Mouse (Mus musculus): ENCODE results near the gene Cacng5.

Cacng5 gene

DNA sequence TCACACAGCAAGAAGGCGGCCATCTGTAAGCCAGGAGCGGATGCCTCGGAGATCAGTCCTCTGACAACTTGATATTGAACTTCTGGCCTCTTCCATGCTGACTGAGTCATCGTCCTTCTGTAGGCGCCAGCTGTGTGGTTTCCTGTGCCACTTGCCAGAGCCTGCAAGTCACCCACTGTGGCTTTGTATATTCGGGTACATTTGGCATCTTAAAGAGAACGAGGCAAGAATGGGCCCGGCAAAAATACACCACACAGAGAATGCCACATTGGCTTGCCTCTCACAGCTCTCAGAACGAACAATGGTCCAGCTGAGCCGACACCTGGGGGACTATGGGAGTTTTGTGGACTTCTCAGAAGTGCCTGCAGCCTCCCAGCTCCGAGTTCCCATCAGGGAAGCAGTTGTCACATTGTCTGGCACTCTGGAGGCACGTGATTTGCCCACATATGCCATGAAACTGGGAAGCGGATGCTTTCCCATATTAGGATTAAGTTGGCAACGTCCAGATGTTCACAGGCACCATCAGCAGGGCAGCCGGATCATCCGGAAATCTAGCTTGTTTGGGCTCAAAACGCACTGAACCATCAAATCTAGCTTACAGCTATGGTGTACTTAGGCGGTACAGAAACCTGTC is 38.9 kb downstream of the Cacng5 start:
- DNase-seq = no peak

DNA sequence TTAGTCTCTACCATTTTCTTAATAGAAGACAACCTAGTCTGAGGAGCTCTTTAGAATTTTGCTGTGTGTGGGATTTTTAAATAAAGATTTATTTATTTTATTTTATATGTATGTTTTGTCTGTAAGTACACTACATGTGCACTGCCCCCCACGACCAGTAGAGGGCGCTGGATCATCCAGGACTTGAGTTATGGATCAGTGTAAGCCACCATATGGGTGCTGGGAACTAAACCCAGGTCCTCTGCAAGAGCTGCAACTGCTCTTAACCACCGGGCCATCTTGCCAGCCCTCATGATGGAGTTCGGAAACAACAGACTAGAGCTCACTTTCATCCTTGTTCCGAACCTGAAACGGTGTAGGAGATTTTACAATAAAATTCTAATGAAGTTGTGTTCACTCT is 42.1 kb downstream of the Cacng5 start:
- DNase-seq = no peak

DNA sequence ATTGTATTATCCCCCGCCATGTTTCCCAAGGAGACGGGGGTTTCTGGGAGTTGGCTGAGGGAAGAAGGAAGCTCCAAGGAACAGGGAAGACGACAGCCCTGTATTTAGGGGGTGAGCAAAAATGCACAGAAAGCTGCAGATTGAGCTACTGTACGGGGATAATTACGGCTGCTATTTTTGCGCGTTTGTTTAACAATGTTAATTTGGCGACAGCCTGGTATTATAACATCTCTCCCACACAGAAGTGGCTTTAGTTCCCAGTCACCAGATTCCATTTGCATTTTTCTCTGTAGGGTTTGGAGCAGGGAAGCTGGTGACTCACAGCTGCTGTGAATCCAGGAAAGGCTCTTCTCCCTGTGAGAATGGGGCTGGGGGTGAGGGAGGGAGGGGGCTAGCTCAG is 47.3 kb downstream of the Cacng5 start:
- DNase-seq = no peak

DNA sequence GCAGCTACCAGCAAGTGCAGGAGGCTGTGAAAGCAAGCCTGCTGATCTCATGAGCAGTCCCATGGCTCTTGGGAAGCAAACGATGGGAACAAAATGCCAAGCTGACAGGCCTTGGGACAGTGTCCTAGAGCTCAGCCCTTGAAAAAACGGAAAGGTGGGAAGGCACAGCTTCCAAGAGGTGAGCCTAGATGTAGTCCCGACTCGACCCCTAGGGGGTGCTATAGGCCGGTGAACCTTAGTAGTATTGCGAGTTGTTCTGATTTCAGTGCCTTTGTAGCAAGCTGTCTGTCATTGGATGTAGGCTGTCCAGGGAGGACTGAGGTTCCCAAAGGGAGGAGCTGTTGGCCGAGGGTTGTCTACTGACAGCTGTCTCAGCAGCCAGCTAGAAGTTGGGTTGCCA is 49.7 kb downstream of the Cacng5 start:
- peak; percentile 90 to 97 for DNase-seq

DNA sequence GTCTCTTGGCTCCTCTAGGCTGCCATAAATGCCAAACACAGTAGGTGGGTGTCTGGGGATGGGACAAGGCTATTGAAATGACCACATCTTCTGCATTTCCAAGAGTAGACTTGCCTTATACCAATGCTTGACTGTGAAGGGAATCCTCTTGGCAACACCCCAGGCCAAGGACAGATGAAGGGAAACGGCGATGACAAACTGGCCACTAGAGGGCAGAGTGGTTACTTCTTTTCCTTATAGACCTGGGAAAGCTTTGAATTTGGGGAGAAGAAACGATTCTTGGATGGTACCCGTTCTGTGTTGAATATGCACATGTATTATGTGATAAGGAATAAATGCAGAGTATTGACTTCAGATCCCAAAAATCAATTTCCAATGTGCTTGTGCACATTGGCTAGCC is 50.8 kb downstream of the Cacng5 start:
- DNase-seq = peak; percentile 93 to 96

DNA sequence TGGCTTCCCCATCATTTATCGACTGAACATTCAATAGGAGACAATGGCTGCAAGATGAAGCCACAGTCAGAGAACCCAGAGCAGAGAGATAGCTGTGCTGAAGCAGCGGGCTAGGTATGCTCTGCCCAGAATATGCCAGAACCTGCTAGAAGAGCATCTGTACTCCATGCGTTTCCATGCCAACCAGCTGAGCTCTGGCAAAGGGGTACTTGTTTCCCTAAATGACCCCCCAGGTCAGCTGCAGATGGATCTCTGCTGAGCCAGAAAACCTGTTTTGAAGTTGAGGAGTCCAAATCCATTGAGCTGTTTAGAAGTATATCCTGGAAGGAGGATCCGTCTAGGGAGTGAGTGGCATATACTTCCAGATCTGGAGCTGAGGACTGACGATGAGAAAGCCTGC is 53.1 kb downstream of the Cacng5 start:
- DNase-seq = peak; percentile 54 to 72

DNA sequence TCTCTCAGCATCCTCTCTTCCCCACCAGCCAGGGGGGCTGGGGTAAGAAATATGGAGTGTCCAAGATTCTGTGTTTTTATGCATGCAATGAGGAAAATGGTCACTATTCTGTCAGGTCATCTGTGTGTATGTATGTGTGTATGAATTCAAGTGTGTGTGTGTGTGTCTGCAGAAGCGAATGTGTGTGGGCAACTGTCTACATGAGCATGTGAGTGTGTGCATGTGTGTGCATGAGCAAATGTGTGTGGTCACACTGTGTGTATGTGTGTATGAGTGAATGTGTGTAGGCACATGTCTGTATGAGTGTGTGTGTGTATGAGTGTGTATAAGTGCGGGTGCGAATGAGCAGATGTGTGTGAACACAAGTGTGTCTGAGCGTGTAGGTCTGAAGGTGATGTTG is 55.0 kb downstream of the Cacng5 start:
- DNase-seq = no peak

DNA sequence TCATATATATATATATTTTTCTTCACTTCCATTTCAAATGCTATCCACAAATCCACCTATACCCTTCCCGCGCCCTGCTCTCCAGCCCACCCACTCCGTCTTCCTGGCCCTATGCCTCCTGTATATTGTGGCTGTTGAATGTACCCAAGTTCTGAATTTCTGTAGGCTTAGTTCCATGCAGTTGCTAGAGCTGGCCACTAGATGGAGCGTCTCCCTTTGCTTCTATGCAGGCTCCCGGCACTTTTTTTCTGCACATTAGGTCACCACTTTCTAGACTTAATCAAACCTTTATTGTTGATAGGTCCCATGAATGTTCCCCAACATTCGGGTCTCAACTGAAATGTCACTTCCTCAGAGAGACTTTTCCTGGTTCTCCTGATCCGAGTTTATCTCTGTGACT is 55.6 kb downstream of the Cacng5 start:
- DNase-seq = peak; percentile 77 to 78

DNA sequence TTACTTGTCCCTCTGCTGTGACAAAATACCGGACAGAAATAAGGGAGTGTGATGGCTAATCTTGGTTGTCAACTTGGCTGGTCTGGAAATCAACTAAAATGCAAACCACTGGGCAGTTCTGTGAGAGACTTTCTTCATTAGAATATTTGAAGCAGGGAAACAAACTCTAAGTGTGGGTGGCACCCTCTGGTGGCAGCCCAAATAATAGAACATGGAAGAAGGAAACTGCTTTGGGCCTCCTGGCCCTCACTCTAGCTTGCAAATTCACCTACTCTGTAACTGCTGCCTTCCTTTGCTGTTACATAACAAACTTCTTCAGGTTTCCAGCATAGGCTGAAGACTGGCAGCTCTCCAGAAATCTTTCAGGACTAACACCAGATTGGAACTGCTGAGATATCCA is 61.8 kb downstream of the Cacng5 start:
- peak; percentile 83 for DNase-seq

DNA sequence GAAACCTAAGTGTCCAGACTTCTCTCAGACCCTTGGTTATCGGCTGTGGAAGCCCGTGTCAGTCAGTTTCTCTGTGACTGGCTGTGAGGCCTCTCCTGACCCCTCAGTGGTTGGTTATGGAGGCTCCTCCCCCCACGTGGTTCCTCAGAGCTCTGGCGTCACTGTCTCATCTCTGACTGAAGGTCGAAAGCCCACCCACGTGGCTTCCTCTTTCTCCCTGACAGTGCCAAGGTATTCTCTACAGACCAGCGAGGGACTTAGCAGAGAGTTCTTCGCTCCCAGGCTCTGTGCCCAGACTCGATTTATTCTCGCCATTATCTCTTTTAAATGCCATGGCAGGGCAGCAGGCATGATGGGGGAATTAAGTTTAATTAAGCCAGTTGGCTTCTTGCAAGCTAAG is 65.2 kb downstream of the Cacng5 start:
- peak; percentile 53 to 71 for DNase-seq

DNA sequence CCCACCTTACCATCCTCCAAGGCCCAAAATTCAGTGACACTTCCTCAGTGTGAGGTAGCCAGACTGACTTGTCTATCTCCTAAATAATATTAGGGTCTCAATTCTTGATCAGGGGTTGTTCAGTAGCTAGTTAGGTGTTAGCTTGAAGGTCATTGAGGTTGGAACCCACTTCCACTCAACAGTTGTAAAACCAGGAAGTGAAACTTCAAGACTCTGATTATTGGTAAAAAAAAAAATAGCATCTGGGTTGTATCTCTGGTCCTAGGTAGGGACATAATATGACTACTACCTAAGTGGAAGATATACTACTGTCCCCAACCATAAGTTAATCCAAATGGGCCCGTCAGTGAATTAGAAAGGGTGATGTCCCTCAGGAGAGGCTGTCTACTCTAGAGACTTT is 70.7 kb downstream of the Cacng5 start:
- no peak for DNase-seq

DNA sequence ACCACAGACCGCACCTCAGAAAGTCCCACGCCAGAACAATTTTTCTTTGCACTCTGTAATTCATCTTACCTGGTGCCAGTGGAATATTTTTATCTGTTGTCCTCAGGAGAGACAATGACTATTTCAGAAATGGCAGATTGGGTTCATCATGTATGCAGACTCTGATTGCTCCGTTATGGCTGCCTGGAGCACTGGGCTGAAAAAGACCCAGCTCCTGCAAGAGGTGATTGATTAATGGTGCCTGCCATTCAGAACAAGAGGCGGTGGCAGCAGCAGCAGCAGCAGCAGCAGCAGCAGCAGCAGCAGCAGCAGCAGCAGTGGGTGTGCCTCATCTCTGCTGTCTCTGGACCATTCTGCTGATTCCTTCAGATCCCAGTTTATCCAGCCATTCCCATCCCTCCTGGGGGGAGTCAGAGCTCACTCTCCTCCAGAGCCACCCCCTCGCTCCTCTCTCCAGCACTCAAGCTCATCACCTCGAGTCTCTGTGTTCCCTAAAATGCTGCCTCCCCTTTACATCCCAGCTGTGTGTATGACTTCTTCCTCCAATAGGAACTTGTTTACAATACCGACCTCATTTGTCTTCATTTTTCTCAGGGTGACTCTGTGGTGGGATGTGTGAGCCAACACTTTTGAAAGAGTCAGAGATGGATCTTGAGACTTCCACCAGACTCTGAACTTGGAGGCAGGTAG is 81.4 kb downstream of the Cacng5 start:
- DNase-seq = no peak
